Comparison of ENCODE assay signal across 8 mouse cellular contexts in the genomic region with DNA sequence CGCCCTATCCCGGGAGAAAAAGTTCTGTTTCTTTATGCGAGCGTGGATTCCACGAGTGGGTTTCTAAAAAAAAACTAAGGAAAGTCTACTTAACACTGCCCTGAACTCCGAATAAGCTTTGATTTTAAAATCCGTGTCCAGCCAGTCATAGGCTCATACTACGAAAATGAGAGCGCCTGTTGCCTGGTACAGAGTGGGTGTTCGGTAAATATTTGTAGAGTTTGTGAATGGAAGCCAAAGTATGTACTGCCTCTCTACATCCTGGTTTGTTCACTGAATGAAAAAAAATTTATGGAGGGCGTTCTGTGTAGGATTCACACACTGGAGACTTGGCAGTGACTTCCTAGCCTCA. TPM values are rescaled to one million over a fixed set of nuclear protein-coding genes. Genes with fewer than 3 reads are reported as not detected.
DNase-seq lines count a peak whose midpoint lies in the region; ATAC-seq and TF ChIP-seq lines count a peak whose summit lies in the region.

No protein-coding gene starts in this region.

- peak overlapping the region; percentile 77; the same call in 1 of the 2 replicates for H3K9ac ChIP-seq in forebrain, embryonic 12.5 days
- peak overlapping the region; percentile 81 for H3K9ac ChIP-seq in liver, embryonic 14.5 days (replicated peaks)
- peak overlapping the region; percentile 87 for H3K9ac ChIP-seq in stomach, postnatal 0 days (ENCODE audit: low read length)

- no peaks in the 10 kb centered on the region for H3K36me3 ChIP-seq in thymus, adult 2 months (ENCODE audit: control insufficient read depth, insufficient read depth, low read length)
- no peaks in the 10 kb centered on the region for H3K36me3 ChIP-seq in forebrain, embryonic 12.5 days (replicated peaks)
- peaks cover 4% of the 10 kb centered on the region; the same call in 1 of the 2 replicates for H3K36me3 ChIP-seq in liver, embryonic 14.5 days (replicated peaks; ENCODE audit: control insufficient read depth, insufficient read depth, low read depth)
- no peaks in the 10 kb centered on the region for H3K36me3 ChIP-seq in stomach, postnatal 0 days (ENCODE audit: control insufficient read depth, insufficient read depth, low read length)

- TF ChIP-seq POLR2A in thymus, adult 2 months (IDR thresholded peaks at IDR 0.05; ENCODE audit: control insufficient read depth, extremely low read depth, insufficient read depth, low read length, poor library complexity), result no peak

- intact Hi-C loops in gastrocnemius, postnatal 14 days (cut with DNase I; ENCODE audit: low total_unique reads), result no loop called here

- H3K4me3 ChIP-seq in thymus, adult 2 months (ENCODE audit: control insufficient read depth, insufficient read depth, low read length), result peak overlapping the region; percentile 80
- H3K4me3 ChIP-seq in forebrain, embryonic 12.5 days (replicated peaks), result peak overlapping the region; percentile 78
- peak overlapping the region; percentile 71 to 74 for H3K4me3 ChIP-seq in liver, embryonic 14.5 days (ENCODE audit: insufficient read depth in 1 of 2, low read depth in 2 of 2, low read length in 2 of 2)
- peak overlapping the region; percentile 84 for H3K4me3 ChIP-seq in stomach, postnatal 0 days (ENCODE audit: low read depth, low read length)

- no peak for TF ChIP-seq CTCF in thymus, adult 2 months (IDR thresholded peaks at IDR 0.05; ENCODE audit: borderline replicate concordance, control insufficient read depth, extremely low read depth, insufficient read depth, low read length, poor library complexity)
- TF ChIP-seq CTCF in liver, embryonic 14.5 days (IDR thresholded peaks at IDR 0.05; ENCODE audit: low read depth), result no peak
- TF ChIP-seq CTCF in stomach, postnatal 0 days (IDR thresholded peaks at IDR 0.05; ENCODE audit: low read depth), result no peak

- H3K27me3 ChIP-seq in thymus, adult 2 months (ENCODE audit: control insufficient read depth, insufficient read depth, low read length), result no peaks in the 10 kb centered on the region
- no peaks in the 10 kb centered on the region; the same call in 1 of the 2 replicates for H3K27me3 ChIP-seq in forebrain, embryonic 12.5 days
- no peaks in the 10 kb centered on the region for H3K27me3 ChIP-seq in liver, embryonic 14.5 days (ENCODE audit: control insufficient read depth, insufficient read depth, low read length)
- no peaks in the 10 kb centered on the region for H3K27me3 ChIP-seq in stomach, postnatal 0 days (ENCODE audit: control insufficient read depth, insufficient read depth, low read length)

- H3K27ac ChIP-seq in thymus, adult 2 months (ENCODE audit: control insufficient read depth, insufficient read depth, low read length), result no peak overlapping the region
- H3K27ac ChIP-seq in forebrain, embryonic 12.5 days, result no peak overlapping the region
- no peak overlapping the region for H3K27ac ChIP-seq in liver, embryonic 14.5 days
- H3K27ac ChIP-seq in stomach, postnatal 0 days (replicated peaks), result peak overlapping the region; percentile 95

- no peak for TF ChIP-seq EP300 in liver, embryonic 14.5 days (IDR thresholded peaks at IDR 0.05; ENCODE audit: low read depth)
- TF ChIP-seq EP300 in stomach, postnatal 0 days (optimal IDR thresholded peaks at IDR 0.05), result no peak

- no peak for DNase-seq in thymus, adult 2 months
- no peak for DNase-seq in thymus, postnatal 0 days (ENCODE audit: low spot score)
- no peak for DNase-seq in liver, embryonic 14.5 days (ENCODE audit: low read depth in 3 of 3, low spot score in 3 of 3)
- DNase-seq in stomach, postnatal 0 days (ENCODE audit: low spot score), result no peak
- DNase-seq in right cerebral cortex, postnatal 4 days, result no peak
- DNase-seq in frontal cortex, postnatal 25 days (ENCODE audit: low spot score in 2 of 2), result no peak
- no peak for DNase-seq in gastrocnemius, postnatal 14 days

- no peaks in the 10 kb centered on the region for H3K9me3 ChIP-seq in forebrain, embryonic 12.5 days
- H3K9me3 ChIP-seq in liver, embryonic 14.5 days (ENCODE audit: control insufficient read depth, low read length), result no peaks in the 10 kb centered on the region
- no peaks in the 10 kb centered on the region for H3K9me3 ChIP-seq in stomach, postnatal 0 days (ENCODE audit: control insufficient read depth, low read length)

- peak overlapping the region; percentile 90 for H3K4me2 ChIP-seq in forebrain, embryonic 12.5 days
- peak overlapping the region; percentile 95 for H3K4me2 ChIP-seq in liver, embryonic 14.5 days (ENCODE audit: low read depth)
- peak overlapping the region; percentile 93 for H3K4me2 ChIP-seq in stomach, postnatal 0 days (replicated peaks; ENCODE audit: low read depth)

- peak; percentile 27 for ATAC-seq in forebrain, embryonic 12.5 days (ENCODE audit: low FRiP score)
- ATAC-seq in liver, embryonic 14.5 days (ENCODE audit: insufficient read depth), result no peak
- ATAC-seq in stomach, postnatal 0 days (ENCODE audit: low FRiP score, low TSS enrichment), result peak; percentile 69

- WGBS in thymus, adult 2 months, result 10% methylated on average over 11 of the region's 11 CpGs
- WGBS in forebrain, embryonic 12.5 days, result 25% methylated on average over 11 of the region's 11 CpGs
- 16% methylated on average over 11 of the region's 11 CpGs for WGBS in liver, embryonic 14.5 days (ENCODE audit: insufficient replicate concordance)
- 3% methylated on average over 11 of the region's 11 CpGs for WGBS in stomach, postnatal 0 days

- peaks cover 24% of the 10 kb centered on the region for H3K4me1 ChIP-seq in thymus, adult 2 months (replicated peaks; ENCODE audit: control insufficient read depth, insufficient read depth, low read length)
- H3K4me1 ChIP-seq in forebrain, embryonic 12.5 days, result peaks cover 19% of the 10 kb centered on the region
- peaks cover 22 to 28% of the 10 kb centered on the region in 2 experiments for H3K4me1 ChIP-seq in liver, embryonic 14.5 days (replicated peaks; ENCODE audit: control insufficient read depth in 2 of 2, insufficient read depth in 2 of 2, low read length in 1 of 2)
- peaks cover 2% of the 10 kb centered on the region; the same call in 1 of the 2 replicates for H3K4me1 ChIP-seq in stomach, postnatal 0 days (replicated peaks; ENCODE audit: control insufficient read depth, insufficient read depth)

RNA-seq across cellular contexts. Expression of gene Tbc1d2b, which starts 0.3 kb away (rescaled TPM):
- polyA plus RNA-seq in thymus, adult 2 months (2012; rRNA removed), result 54.5 and 59.1 TPM in 2 replicates
- 9.7 and 10.4 TPM in 2 replicates for polyA plus RNA-seq in thymus, postnatal 0 days (2015; fragmentation: Nextera tagmentation; extraction: Ambion mirVana)
- polyA plus RNA-seq in forebrain, embryonic 12.5 days (2016; fragmentation: Nextera tagmentation; extraction: Ambion mirVana), result 9.6 and 10.6 TPM in 2 replicates
- 9.8 and 10.1 TPM in 2 replicates for polyA plus RNA-seq in liver, embryonic 14.5 days (2012; rRNA removed)
- polyA plus RNA-seq in liver, embryonic 14.5 days (2014; fragmentation: Nextera tagmentation; extraction: Ambion mirVana), result 6.5 and 9.5 TPM in 2 replicates
- polyA plus RNA-seq in stomach, postnatal 0 days (2015; fragmentation: Nextera tagmentation; extraction: Ambion mirVana), result 6.6 and 7.7 TPM in 2 replicates
- total RNA-seq in gastrocnemius, postnatal 14 days (2021), result 10 to 100 TPM; 11.3 to 13.4 TPM
